ENCODE assay signal across 8 mouse cellular contexts in genomic region chrX:157454430-157454829, GRCm38 (mm10). TPM values are rescaled to one million over a fixed set of nuclear protein-coding genes. Genes with fewer than 3 reads are reported as not detected.
DNase-seq lines count a peak whose midpoint lies in the region; ATAC-seq and TF ChIP-seq lines count a peak whose summit lies in the region.

No protein-coding gene starts in this region.

- TF ChIP-seq EP300 in lung, postnatal 0 days (IDR thresholded peaks at IDR 0.05), result no peak

- WGBS in lung, postnatal 0 days, result 32% methylated on average over 1 of the region's 1 CpGs
- 34% methylated on average over 1 of the region's 1 CpGs for WGBS in spleen, adult 2 months

- DNase-seq in adrenal gland, adult (ENCODE audit: inconsistent age in 2 of 2, low spot score in 1 of 2), result peak; percentile 22 to 80
- no peak for DNase-seq in adrenal gland, adult 8-10 months
- DNase-seq in urinary bladder, adult 18-20 months (ENCODE audit: low spot score in 2 of 2), result peak; percentile 2 to 12
- no peak for DNase-seq in urinary bladder, postnatal 10 days (ENCODE audit: low spot score)
- DNase-seq in embryo, embryonic 9.5 days (ENCODE audit: extremely low spot score), result peak; percentile 14
- peak; percentile 74 to 75 for DNase-seq in kidney, postnatal 4 days
- DNase-seq in lung, postnatal 0 days (ENCODE audit: low spot score), result peak; percentile 9
- DNase-seq in spleen, adult 2 months (ENCODE audit: low read depth in 1 of 2, low spot score in 2 of 2), result peak; percentile 11 to 33

- no peak for TF ChIP-seq POLR2A in spleen, adult 2 months (IDR thresholded peaks at IDR 0.05; ENCODE audit: low read depth, low read length)

- H3K36me3 ChIP-seq in lung, postnatal 0 days (ENCODE audit: insufficient read depth, low read length), result no peaks in the 10 kb centered on the region
- H3K36me3 ChIP-seq in spleen, adult 2 months (ENCODE audit: control insufficient read depth, insufficient read depth, low read length), result no peaks in the 10 kb centered on the region

- no peak overlapping the region for H3K9ac ChIP-seq in lung, postnatal 0 days (replicated peaks; ENCODE audit: low read depth)

- peak; percentile 84 for TF ChIP-seq CTCF in lung, postnatal 0 days (IDR thresholded peaks at IDR 0.05)
- peak; percentile 42; the same call in 1 of the 2 replicates for TF ChIP-seq CTCF in spleen, adult 2 months (IDR thresholded peaks at IDR 0.05; ENCODE audit: extremely low read depth, insufficient read depth, insufficient read length, insufficient replicate concordance)

- H3K27me3 ChIP-seq in lung, postnatal 0 days (replicated peaks; ENCODE audit: insufficient read depth, low read length), result no peaks in the 10 kb centered on the region
- no peaks in the 10 kb centered on the region for H3K27me3 ChIP-seq in spleen, adult 2 months (ENCODE audit: control insufficient read depth, insufficient read depth, low read length)

- no peak overlapping the region for H3K27ac ChIP-seq in lung, postnatal 0 days (ENCODE audit: low read length)
- no peak overlapping the region for H3K27ac ChIP-seq in spleen, adult 2 months (ENCODE audit: insufficient read depth, low read length)

- no peak for ATAC-seq in lung, postnatal 0 days

- H3K9me3 ChIP-seq in lung, postnatal 0 days (ENCODE audit: low read length), result no peaks in the 10 kb centered on the region

- H3K4me2 ChIP-seq in lung, postnatal 0 days (replicated peaks; ENCODE audit: low read depth, low read length), result no peak overlapping the region

- no peaks in the 10 kb centered on the region for H3K4me1 ChIP-seq in lung, postnatal 0 days (ENCODE audit: insufficient read depth, low read depth, low read length)
- peaks cover 2% of the 10 kb centered on the region; the same call in 1 of the 2 replicates for H3K4me1 ChIP-seq in spleen, adult 2 months (ENCODE audit: control insufficient read depth, insufficient read depth, insufficient read length)

- no peak overlapping the region for H3K4me3 ChIP-seq in lung, postnatal 0 days (ENCODE audit: low read depth, low read length)
- H3K4me3 ChIP-seq in spleen, adult 2 months (ENCODE audit: extremely low read depth, insufficient read depth, insufficient read length), result no peak overlapping the region

RNA-seq across cellular contexts. Expression of gene Sms, which starts 37.7 kb away (rescaled TPM):
- 10 to 100 TPM; 10.1 to 15.3 (median 13.4) TPM for total RNA-seq in adrenal gland, adult 8-10 months (2022)
- 52.8 and 55.8 TPM in 2 replicates for polyA plus RNA-seq in lung, postnatal 0 days (2015; fragmentation: Nextera tagmentation; extraction: Ambion mirVana)
- 16.1 and 16.2 TPM in 2 replicates for polyA plus RNA-seq in spleen, adult 2 months (2012; rRNA removed)

RNA-seq across cellular contexts. Expression of gene Phex, which starts 39.3 kb away (rescaled TPM):
- total RNA-seq in adrenal gland, adult 8-10 months (2022), result under 1 TPM; 0.22 to 0.49 (median 0.43) TPM
- 4.0 and 5.5 TPM in 2 replicates for polyA plus RNA-seq in lung, postnatal 0 days (2015; fragmentation: Nextera tagmentation; extraction: Ambion mirVana)
- not detected in 2 replicates for polyA plus RNA-seq in spleen, adult 2 months (2012; rRNA removed)

Comparison
In these comparisons a context has a peak if more than half of its experiments do, and no peak if none do; other contexts are left out.
1. DNase-seq: peak in adrenal gland, adult (2 of 2), urinary bladder, adult 18-20 months (2 of 2), embryo, embryonic 9.5 days (single experiment), kidney, postnatal 4 days (2 of 2), lung, postnatal 0 days (single experiment) and spleen, adult 2 months (2 of 2); none in adrenal gland, adult 8-10 months (single experiment) and urinary bladder, postnatal 10 days (single experiment).